Mouse (Mus musculus) brain, embryonic 14.5 days (tissue): ENCODE measurements around the gene Fsip1.

Source experiments
- CTCF ChIP-seq: fragments of 200-500 bp; IDR thresholded peaks from 2 replicates; pipeline ENCODE4 v1.5.1; 2012; ENCODE audit warnings: inconsistent platforms, mild to moderate bottlenecking, moderate library complexity, borderline replicate concordance; ENCODE audit not compliant: insufficient read depth, insufficient read length; ENCODE audit errors: extremely low read depth
- POLR2A ChIP-seq: fragments of 200-500 bp; IDR thresholded peaks from 2 replicates; pipeline ENCODE4 v1.6.1; 2012; ENCODE audit warnings: mild to moderate bottlenecking, inconsistent platforms, borderline replicate concordance; ENCODE audit not compliant: poor library complexity, insufficient read depth, insufficient read length, severe bottlenecking; ENCODE audit errors: extremely low read depth

DNA sequence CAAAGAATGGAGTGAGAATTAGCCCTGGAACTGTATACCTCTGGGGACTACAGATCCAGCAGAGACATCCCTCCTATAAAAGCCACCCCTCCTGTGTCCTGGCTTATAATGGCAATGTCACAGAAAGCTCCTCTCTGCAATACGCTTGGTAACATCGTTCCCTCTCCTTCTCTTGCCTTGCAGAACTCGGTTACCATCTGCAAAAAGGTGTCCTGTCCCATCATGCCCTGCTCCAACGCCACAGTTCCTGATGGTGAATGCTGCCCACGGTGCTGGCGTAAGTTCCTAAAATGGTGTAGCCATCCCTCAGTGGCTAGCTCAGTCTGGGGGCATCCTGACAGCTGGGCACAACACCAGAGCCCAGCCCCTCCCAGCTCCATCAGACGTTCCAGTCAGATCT lies 141.1 kb downstream of the Fsip1 start:
- no peak for TF ChIP-seq CTCF
- no peak for TF ChIP-seq POLR2A
